Mouse (Mus musculus): ENCODE results near the gene Hdac11.
A peak's percentile ranks its signal among the peaks of the same experiment; 100 is the strongest.

Gene Hdac11

DNA sequence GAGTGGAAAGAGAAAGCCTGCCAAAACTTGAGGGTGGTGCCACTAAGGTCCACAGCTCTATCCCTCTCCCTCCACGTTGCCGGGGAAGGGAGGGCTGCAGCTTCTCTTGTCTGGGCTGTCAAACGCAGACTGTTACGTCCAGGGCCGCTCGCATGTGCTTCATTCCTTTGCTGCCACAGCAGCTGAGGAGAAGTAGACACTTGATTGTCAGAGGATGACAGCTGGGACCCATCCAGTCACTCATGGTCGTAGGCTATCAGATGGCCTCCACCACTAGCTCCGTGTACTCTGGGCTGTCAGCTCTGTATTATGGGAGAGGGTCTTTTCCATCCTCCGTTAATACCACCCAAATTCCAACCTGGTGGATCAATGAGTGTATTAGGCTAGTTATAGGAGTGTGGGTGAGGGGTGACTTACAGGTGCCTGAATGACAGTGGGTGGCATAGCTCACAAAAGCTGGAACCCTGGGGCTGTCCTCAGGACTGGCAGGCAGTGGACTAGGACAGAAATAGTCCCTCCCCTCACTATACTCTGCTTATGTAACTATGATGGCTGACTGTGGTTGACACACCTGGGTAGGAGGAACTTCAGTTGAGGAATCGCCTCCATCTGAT, 19.0 kb upstream of the Hdac11 start:
- no peak for DNase-seq (ENCODE audit: low read depth, low spot score)

DNA sequence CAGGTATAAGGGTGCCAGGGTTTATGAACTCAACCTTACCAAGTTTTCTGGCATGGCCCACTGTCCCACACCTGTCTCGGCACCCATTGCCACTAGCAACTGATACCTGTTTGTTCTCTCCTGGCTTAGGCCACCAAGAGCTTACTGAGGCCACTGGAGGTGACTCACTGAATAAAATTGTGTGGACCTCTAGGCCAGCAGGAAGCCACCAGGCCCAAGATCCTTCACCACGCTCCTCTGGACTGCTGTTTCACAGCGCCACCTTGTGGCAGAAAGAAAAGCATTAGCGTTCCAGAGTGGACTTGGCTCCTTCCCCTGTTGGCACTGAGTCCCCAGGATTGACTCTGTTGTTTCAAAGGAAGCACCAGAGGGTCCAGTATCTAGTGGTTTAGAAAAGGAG, 16.6 kb upstream of the Hdac11 start:
- DNase-seq (ENCODE audit: low read depth, low spot score): peak; percentile 74

DNA sequence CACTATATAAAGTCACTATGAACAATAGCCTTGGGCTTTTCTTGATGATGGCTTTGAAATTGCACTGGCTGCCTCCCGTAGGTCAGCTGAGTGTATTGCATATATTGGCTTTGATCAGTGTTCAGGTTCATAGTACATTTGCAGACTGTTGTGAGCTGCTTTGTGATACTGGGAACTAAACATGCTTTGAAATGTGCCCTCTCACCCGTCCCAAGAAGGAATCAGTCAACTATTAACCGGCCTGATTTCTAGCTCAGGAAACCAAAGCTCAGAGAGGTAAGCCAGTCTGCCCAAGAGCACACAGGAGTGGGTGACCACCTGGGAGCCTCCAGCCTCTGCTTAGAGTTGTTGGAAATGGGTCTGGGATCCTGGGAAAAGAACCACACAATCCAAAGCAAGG, 11.4 kb upstream of the Hdac11 start:
- no peak for DNase-seq (ENCODE audit: low read depth, low spot score)

DNA sequence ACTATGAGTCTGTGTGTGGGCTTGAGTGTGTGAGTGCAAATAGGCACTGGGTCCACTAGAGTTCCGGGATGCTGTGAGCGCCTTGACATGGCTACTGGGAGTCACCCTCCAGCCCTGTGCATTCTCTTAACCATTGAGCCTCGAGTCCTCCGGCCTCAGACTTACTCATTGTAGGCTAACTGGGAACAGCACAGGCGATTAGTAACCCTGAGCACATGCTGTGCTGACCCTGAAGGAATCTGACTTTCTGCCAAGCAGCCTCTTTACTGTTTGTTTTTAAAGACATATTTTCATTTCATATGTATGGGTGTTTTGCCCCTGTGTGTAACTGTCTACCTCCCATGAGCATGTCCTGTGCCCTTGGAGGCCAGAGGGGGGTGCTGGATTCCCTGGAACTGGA, 10.9 kb upstream of the Hdac11 start:
- no peak for DNase-seq (ENCODE audit: low read depth, low spot score)

DNA sequence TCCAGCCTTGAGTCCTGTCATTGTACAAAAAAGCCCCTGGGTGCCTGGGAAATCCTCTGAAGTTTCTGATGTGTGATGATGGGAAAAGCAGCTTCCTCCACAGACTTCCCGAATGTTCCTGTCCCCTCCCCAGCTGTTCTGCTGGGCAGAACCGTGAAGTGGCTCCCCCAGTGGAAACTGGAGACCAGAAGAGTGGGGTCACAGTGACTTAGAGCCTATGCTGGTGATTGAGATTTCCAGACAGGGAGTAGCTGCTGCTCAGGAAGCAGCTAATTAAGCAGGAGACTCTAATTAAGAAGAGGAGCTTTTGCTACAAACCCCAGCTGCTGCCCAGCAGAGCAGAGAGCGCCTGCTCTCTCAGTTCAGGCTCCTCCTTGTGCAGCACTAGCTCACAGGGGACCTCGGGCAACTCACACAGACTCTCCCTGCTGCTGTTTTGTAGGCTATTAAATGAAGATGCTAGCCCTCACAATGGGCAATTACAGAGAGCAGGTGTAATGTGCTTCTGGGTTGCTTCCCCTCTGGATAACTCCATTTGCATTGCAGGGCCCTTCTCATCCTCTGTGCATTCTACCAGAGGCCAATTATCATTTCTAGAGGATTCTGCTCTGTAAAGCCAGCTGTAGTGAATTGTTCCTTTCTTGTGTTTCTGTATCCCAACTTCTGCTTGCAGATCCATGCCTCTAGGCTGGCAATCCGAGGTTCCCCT, 9.9 kb upstream of the Hdac11 start:
- no peak for DNase-seq (ENCODE audit: low read depth, low spot score)

DNA sequence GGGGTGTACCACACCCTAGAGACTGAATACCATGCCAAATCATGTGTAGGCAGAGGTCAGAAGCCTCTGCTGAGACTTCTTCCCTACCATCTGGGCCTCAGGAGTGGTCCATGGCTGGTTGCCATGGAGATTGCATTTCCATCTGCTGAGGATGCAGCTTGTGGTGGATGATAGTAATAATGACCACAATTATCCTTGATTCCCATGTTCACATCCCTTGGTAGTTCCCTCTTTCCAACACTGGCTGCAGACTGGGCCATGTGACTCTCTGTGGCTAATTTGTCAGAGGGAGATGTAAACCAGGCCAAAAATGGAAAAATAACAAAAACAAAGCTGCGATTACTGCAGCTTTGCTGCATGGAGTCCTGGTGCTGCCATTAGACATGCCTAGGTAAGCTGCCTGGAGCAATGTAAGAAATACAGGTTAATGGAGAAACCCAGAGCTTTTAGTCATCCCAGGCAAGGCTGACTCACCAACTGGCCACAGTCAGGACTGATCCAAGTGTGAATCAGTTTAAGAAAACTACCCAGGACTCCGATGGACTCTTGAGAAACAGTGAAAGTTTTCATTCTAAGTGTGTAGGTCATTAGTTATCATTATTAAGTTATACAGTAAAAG, 9.2 kb upstream of the Hdac11 start:
- DNase-seq (ENCODE audit: low read depth, low spot score): no peak

DNA sequence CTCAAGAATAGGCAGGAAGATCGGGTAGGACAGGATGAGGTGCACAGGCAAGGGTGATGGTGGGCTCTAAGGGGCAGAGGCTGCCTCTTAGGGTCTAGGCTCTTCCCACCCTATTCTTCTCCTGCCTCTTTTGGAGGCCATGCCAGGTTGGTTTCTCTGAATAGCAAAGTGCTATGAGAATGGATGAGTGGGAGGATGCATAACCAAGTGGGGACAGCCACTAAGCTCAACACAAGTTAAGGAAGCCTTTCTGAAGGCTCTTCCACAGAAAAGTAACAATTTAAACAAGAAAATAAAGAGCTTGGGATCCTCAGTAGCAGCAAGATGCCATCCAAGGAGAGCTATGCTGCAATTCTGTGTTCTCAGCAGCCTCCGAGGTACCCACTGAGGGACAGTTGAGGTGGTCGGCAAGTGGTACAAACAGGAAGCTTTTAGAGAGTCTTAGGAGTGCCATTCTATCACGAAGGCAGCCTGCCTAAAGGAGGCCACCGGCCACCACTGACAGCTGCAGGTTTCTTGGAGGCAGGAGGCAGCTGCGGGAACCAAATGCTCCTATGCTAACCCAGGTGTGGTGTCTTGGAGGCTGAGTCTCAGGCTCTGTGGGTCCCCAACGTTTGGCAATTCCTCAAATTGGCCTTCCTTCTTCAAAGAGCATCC, 3.4 kb upstream of the Hdac11 start:
- DNase-seq (ENCODE audit: low read depth, low spot score): no peak

DNA sequence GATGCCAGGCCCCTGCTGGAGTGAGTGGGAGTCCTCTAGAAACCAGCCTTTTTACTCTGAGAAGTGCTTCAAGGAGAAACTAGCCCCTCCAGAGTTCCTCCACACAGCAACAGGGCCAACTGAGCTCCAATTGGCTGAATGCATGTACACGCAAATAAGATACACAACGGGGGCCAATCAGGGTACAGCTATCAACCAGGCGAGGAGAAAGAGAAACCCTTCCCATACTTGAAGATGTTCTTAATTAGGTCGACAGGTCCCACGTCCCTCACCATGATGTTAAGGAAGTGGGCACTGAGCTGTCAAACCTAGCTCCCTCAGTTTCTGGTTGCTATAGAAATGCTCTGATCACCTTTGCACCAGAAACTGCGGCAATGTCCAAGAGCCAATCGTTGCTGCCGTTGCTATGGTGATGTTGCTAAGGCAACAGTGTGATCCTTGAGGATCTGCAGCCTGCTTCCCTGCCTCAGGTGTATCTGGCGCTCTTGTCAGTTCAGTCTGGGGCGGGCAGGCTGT, 2.9 kb upstream of the Hdac11 start:
- no peak for DNase-seq (ENCODE audit: low read depth, low spot score)

DNA sequence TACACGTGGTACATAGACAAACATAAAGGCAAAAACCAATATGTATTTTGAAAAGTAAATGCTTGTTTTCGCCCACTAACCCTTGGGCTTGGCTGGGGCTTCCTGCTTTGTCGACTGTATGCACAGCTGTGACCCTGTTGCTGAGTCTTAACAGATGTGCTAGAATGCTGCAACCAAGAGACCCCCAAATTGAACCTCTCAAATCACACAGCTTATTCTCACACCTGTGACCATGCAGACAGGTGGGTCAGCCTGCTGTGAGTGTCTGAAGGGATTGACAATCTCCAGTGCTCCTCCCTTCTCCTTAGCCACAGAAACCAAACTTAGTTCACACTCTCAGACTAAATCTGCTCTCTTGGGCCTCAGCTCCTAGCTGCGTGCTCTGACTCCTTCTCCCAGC, 1.8 kb upstream of the Hdac11 start:
- DNase-seq (ENCODE audit: low read depth, low spot score): no peak

DNA sequence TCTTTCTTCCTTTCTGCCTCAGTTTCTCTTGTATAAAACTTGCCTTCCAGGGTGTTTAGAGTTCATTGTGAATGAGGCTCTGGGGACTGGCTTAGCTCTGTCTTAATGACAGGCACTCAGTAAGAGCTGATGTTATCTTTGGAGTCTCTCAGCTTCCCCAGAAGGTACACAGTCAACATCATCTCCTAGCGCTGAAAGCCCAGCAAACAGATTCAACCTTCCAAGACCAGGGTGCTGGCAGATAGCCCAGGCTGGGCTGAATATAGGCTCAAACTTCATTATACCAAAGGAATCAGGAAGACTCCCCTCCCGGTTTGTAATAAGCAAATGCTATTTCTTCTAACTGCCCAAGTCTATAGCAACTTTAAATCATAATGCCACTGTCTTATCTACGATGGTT, 1.2 kb upstream of the Hdac11 start:
- DNase-seq (ENCODE audit: low read depth, low spot score): no peak

DNA sequence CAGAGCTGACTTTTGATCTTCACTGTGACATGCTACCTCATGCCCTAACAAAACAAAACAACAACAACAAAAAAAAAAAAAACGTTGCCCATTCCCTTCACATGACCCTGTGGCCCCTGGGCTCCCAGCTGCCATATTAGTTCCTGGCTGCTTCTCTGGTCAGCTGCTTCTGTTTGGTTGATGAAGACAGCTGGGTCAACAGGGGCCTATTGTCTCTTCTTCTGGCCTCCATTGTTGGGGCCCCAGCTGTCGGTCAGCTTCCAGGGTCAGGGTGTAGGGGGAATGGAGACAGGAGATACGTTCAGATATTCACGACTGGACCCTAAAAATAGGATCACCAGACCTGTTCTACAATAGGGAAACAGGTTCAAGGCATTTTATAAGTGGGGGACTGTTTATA, 403 bp upstream of the Hdac11 start:
- no peak for DNase-seq (ENCODE audit: low read depth, low spot score)

DNA sequence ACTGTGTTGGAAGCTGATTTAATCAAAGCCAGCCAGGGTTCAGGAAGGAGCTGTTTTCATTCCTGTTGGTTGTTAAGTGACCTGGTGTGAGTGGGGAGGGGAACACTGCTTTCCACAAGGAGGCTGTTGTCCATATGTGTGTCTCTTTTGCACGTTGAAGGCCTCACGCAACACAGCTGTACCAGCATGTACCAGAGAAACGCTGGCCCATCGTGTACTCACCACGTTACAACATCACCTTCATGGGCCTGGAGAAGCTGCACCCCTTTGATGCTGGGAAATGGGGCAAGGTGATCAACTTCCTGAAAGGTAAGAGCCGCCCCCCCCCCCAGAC, 739 bp downstream of the Hdac11 start:
- no peak for DNase-seq (ENCODE audit: low read depth, low spot score)

DNA sequence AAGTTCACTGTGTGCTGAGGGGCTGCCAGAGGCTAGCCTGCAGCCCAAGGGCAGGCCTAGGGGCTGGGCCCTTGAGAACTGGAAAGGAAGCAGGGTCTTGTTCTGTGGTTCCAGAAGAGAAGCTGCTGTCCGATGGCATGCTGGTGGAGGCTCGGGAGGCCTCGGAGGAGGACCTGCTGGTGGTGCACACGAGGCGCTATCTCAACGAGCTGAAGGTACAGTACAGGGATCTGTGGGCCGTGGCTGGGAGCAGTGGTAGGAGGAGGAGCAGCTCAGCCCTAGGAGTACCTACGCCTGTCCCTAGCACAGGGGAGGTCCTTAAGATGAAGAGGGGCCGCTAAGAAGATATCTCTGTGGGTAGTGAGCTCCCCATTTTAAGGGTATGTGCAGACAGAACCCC, 2.6 kb downstream of the Hdac11 start:
- no peak for DNase-seq (ENCODE audit: low read depth, low spot score)

DNA sequence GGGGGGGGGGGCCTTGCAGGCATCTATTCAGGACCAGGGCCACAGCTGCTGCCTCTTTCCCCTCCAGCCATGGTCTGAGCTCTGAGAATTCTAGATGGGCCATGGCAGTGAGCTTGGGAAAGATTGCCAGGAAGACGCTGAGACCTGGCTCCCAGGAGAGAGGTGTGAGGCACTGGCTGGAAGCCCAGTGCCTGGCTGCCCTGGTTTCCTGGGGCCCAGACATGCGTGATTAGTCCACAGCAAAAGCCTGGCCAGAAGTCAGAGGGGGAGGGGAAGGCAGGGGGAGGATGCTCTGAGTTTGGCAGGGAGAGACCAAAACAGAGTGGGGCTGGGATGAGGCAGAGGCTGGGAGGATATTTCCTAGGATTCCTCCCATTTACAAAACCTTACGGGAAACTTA, 3.9 kb downstream of the Hdac11 start:
- no peak for DNase-seq (ENCODE audit: low read depth, low spot score)

DNA sequence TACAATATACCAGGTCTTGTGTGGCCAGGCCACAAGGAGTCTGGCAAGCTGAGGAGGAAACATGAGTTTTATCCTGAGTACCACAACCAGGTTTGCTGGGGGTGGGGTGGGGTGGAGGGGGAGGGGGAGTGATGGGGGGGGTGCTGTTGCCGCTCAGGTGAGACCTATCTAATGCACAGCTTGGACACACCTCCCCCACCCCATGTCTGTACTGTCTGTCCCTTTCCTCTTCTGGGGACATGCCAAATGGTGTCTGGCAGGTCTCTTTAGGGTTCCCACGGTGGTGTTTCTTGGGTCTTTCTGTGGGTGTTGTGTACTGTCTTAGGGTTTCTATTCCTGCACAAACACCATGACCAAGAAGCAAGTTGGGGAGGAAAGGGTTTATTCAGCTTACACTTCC, 4.5 kb downstream of the Hdac11 start:
- DNase-seq (ENCODE audit: low read depth, low spot score): no peak

DNA sequence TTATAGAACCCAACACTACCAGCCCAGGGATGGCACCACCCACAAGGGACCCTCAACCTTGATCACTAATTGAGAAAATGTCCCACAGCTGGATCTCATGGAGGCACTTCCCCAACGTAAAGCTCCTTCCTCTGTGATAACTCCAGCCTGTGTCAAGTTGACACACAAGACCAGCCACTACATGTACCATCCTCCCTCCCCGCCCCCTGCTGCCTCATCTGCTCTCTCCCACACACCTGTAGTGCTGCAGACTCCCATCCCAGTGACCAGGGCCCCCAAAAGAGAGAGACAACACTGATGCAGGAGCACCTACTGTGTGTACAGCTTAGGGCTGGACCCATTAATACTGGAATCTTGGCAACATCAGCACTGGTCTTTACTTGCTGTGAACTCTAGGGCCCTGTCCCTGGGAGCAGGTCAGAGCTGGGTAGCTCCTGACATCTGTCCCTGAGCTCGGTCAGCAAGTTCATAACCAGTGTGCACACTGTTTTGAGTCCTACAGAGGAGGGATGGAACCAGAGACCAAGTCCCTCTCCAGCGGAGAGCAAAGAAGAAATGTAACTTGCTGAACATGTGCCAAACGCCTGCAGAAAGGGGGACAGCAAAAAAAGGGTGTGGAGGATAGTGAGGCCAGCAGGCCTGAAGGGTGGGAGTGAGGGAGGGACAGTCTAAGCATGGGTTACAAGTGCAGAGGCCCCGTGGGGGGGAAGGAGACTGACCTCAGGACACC, 5.2 kb downstream of the Hdac11 start:
- DNase-seq (ENCODE audit: low read depth, low spot score): no peak

DNA sequence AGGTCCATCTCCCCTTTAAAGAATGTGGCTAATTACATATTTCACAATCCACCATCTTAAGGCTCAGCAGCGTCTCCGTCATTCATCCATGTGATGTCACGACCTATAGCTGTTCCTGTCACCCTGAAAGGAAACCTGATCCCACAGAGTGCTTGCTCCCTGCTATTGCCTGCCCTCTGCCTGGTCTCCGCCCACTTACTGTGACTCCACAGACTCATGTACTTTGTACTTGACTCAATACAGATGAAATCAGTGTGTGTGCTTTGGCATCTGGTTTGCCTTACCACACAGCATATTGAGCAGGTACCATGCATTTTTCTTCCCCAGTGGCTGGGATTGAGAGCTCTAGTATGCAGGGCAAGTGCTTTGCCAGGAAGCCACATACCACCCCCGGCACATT, 5.8 kb downstream of the Hdac11 start:
- DNase-seq (ENCODE audit: low read depth, low spot score): no peak

DNA sequence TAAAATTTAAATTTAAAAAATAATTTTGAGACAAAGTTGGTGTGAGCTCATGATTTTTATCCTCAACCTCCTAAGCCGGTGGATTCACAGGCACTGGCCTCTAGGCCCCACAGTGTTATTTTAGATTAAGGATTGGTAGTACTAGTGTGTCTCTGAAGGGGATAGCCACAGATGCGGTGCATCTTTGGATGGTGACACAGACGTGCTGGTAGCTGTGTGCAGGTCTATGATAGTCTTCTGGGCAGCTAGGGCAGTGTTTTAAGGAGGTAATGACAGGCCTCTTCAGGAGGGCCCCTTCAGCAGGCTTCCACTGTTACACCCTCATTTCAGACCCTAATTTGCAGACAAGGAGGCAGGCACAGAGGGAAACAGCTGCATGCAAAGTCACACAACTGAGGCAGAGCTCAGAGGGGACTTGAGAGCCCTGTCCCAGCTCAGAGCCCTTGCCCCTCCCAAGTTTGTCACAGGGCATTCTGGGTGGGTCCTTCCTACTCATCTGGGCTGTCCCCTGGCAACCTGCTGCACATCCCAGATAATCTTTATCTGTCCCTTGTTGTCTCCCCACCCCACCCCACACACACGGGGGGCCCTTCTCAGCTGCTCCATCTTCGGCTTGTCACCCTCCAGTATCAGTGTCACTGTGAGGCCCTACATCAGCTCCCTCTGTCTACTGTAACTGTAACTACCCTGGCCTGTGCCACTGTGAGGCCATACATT, 6.9 kb downstream of the Hdac11 start:
- DNase-seq (ENCODE audit: low read depth, low spot score): peak; percentile 79

DNA sequence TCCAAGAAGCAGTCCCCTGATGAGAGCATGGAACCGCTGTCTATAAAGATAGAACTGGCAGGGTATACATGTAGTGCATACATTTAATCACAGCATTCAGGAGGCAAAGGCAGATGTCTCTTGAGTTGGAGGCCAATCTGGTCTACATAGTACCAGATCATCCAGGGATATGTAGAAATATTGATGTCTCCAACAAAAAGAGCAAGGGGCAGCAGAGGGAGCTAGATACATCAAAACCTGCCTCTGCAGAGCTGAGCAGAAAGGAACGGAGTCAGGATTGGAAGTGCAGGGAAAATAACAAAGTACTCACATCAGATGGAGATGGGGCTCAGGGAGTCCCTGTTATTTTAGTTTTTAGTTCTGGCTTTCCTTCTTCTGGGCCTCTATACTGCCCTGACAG, 8.1 kb downstream of the Hdac11 start:
- DNase-seq (ENCODE audit: low read depth, low spot score): no peak

DNA sequence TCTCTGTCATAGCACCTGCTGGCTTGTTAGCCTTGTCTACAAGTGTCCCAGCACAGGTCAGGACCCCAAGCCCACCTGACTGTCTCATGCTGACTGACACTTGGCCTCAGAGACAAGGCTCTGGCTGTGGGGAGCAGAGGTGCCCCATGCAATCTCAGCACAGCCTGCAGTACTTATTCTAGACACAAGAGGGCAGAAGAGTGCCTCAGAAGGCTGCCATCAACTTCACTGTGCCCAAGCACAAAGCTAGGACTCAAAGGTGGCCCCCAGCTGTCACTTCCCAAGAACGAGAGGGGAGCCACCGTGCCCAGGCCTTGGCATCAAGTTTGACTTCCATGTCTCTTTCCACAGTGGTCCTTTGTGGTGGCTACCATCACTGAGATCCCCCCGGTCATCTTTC, 8.7 kb downstream of the Hdac11 start:
- peak; percentile 81 for DNase-seq (ENCODE audit: low read depth, low spot score)

DNA sequence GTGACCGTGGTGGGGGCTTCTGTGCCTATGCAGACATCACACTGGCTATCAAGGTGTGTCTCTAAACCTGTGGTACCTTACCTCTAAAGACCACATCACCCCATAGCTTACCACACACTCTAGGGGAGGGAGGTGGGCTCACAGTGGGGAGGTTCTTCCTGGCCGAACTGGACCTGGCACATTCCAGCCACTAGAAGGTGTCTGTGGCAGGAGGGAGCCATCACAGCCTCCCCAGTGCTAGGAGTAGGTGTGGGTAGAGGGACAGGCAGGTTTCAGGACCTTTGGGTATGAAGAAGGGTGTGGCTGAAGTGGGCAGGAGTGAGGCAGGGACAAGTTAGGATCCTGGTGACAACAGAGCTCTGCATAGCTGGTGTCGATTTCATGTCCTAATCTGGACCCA, 11.4 kb downstream of the Hdac11 start:
- no peak for DNase-seq (ENCODE audit: low read depth, low spot score)
